Mouse (Mus musculus) kidney, postnatal 0 days (tissue): ENCODE data around the gene Fam181b. TPM values are rescaled to one million over a fixed set of nuclear protein-coding genes. Genes with fewer than 3 reads are reported as not detected.

Source experiments
- ATAC-seq: fragments of 200-750 bp; cut with Nextera tagmentation; replicated peaks from 2 replicates; pipeline ENCODE4 v1.8.0; 2017; ENCODE audit warnings: low read depth, moderate number of reproducible peaks, moderate TSS enrichment, moderate library complexity; ENCODE audit not compliant: low FRiP score
- DNase-seq: peaks from one replicate; pipeline ENCODE4 v3.0.0-alpha.2; 2016; ENCODE audit warnings: low spot score
- H3K27ac ChIP-seq: fragments of 300-500 bp; sonication (generic); 2 replicates; pipeline ENCODE4 v1.5.1; 2014; ENCODE audit warnings: mild to moderate bottlenecking
- H3K27me3 ChIP-seq: fragments of 300-500 bp; sonication (generic); 2 replicates; pipeline ENCODE4 v1.6.1; 2014; ENCODE audit warnings: low read length, mixed read lengths; ENCODE audit not compliant: insufficient read depth
- H3K36me3 ChIP-seq: fragments of 300-500 bp; sonication (generic); 2 replicates; pipeline ENCODE4 v1.6.1; 2014; ENCODE audit warnings: low read length, mixed read lengths; ENCODE audit not compliant: insufficient read depth
- H3K4me1 ChIP-seq: fragments of 300-500 bp; sonication (generic); replicated peaks from 2 replicates; pipeline ENCODE4 v1.6.1; 2014; ENCODE audit warnings: antibody characterized with exemption, low read length, mixed read lengths; ENCODE audit not compliant: insufficient read depth
- H3K4me2 ChIP-seq: fragments of 300-500 bp; sonication (generic); 2 replicates; pipeline ENCODE4 v1.6.1; 2014; ENCODE audit warnings: mild to moderate bottlenecking, low read length, moderate library complexity, mixed read lengths
- H3K4me3 ChIP-seq: fragments of 300-500 bp; sonication (generic); replicated peaks from 2 replicates; pipeline ENCODE4 v1.5.1; 2014; ENCODE audit warnings: low read depth, low read length
- H3K9ac ChIP-seq: fragments of 300-500 bp; sonication (generic); 2 replicates; pipeline ENCODE4 v1.6.1; 2014; ENCODE audit warnings: low read depth, low read length
- H3K9me3 ChIP-seq: fragments of 300-500 bp; sonication (generic); replicated peaks from 2 replicates; pipeline ENCODE4 v1.6.1; 2016; ENCODE audit warnings: low read length, inconsistent platforms, mixed read lengths
- CTCF ChIP-seq: IDR thresholded peaks from 2 replicates; pipeline ENCODE4 v1.5.1; 2016; ENCODE audit warnings: antibody characterized with exemption, low read depth, mild to moderate bottlenecking, moderate library complexity
- WGBS: fragments of 180-500 bp; shearing (Covaris S2); extraction: QIAGEN DNeasy Blood & Tissue Kit; methylation state at CpG from one replicate; pipeline ENCODE4 v1.1.7; 2014; 5-methylcytosine and 5-hydroxymethylcytosine counted together
- polyA plus RNA-seq: library from polyadenylated mRNA; unstranded; fragments of >200 nt; fragmentation: Nextera tagmentation; extraction: Ambion mirVana; gene quantifications from 2 replicates; pipeline ENCODE4 v1.2.1, GENCODE M21; 2015

Fam181b gene
- polyA plus RNA-seq, 1 experiment from 2014 or later, result 3.9 TPM

- H3K4me2 ChIP-seq, result no peak overlapping the region
- DNase-seq (no peak), ATAC-seq (no peak)
- no peak for TF ChIP-seq CTCF
- H3K4me3 ChIP-seq, result no peak overlapping the region
- H3K4me1 ChIP-seq, result no peaks in the 10 kb centered on the region
- no peaks in the 10 kb centered on the region for H3K27me3 ChIP-seq
- H3K36me3 ChIP-seq, result no peaks in the 10 kb centered on the region
- no peak overlapping the region for H3K27ac ChIP-seq
- no peak overlapping the region for H3K9ac ChIP-seq
- no peaks in the 10 kb centered on the region for H3K9me3 ChIP-seq
Measured at GRCm38 (mm10) chr7:93060831-93061230, 18.8 kb upstream of the Fam181b start.

GRCm38 (mm10) chr7:93061747-93062146 is 17.9 kb upstream of the Fam181b start:
- Histone ChIP-seq H3K27me3 (no peaks in the 10 kb centered on the region), H3K27ac (no peak overlapping the region), H3K4me3 (no peak overlapping the region), H3K9ac (no peak overlapping the region), H3K36me3 (no peaks in the 10 kb centered on the region), H3K4me2 (no peak overlapping the region), H3K4me1 (no peaks in the 10 kb centered on the region), H3K9me3 (no peaks in the 10 kb centered on the region)
- no peak for TF ChIP-seq CTCF
- no peak for DNase-seq
- WGBS, result 88% methylated on average over 3 of the region's 3 CpGs
- ATAC-seq, result no peak

GRCm38 (mm10) chr7:93062189-93062588 is 17.5 kb upstream of the Fam181b start:
- ATAC-seq, result no peak
- no peaks in the 10 kb centered on the region for H3K36me3 ChIP-seq
- H3K27ac ChIP-seq, result no peak overlapping the region
- no peak for DNase-seq
- no peak overlapping the region for H3K4me2 ChIP-seq
- no peaks in the 10 kb centered on the region for H3K27me3 ChIP-seq
- H3K4me3 ChIP-seq, result no peak overlapping the region
- no peaks in the 10 kb centered on the region for H3K4me1 ChIP-seq
- H3K9ac ChIP-seq, result no peak overlapping the region
- no peaks in the 10 kb centered on the region for H3K9me3 ChIP-seq
- TF ChIP-seq CTCF, result no peak
- WGBS, result 43% methylated on average over 6 of the region's 6 CpGs

GRCm38 (mm10) chr7:93067464-93068015 is 12.1 kb upstream of the Fam181b start:
- H3K9me3 ChIP-seq, result no peaks in the 10 kb centered on the region

GRCm38 (mm10) chr7:93076435-93076960 is 3.2 kb upstream of the Fam181b start:
- H3K27ac ChIP-seq, result no peak overlapping the region
- H3K4me3 ChIP-seq, result no peak overlapping the region
- H3K9ac ChIP-seq, result no peak overlapping the region
- DNase-seq (no peak), ATAC-seq (no peak)
- H3K36me3 ChIP-seq, result no peaks in the 10 kb centered on the region
- peaks cover 4% of the 10 kb centered on the region; the same call in 1 of the 2 replicates for H3K4me1 ChIP-seq
- H3K9me3 ChIP-seq, result no peaks in the 10 kb centered on the region
- H3K27me3 ChIP-seq, result peaks cover 19% of the 10 kb centered on the region; the same call in 1 of the 2 replicates
- 25% methylated on average over 6 of the region's 6 CpGs for WGBS
- no peak; the same call in 1 of the 2 replicates for TF ChIP-seq CTCF
- H3K4me2 ChIP-seq, result no peak overlapping the region

More at GRCm38 (mm10) chr7:93067464-93068015, 12.1 kb upstream of the Fam181b start:
- TF ChIP-seq CTCF, result no peak
- Histone ChIP-seq H3K4me2 (no peak overlapping the region), H3K4me3 (no peak overlapping the region), H3K9ac (no peak overlapping the region), H3K27me3 (no peaks in the 10 kb centered on the region), H3K27ac (no peak overlapping the region), H3K4me1 (no peaks in the 10 kb centered on the region), H3K36me3 (no peaks in the 10 kb centered on the region)
- DNase-seq (no peak), ATAC-seq (no peak)
- WGBS, result 56% methylated on average over 7 of the region's 7 CpGs

GRCm38 (mm10) chr7:93079420-93079784 is 263 bp upstream of the Fam181b start:
- TF ChIP-seq CTCF, result no peak
- peaks cover 19% of the 10 kb centered on the region; the same call in 1 of the 2 replicates for H3K27me3 ChIP-seq
- ATAC-seq (no peak), DNase-seq (no peak)
- no peak overlapping the region for H3K9ac ChIP-seq
- peak overlapping the region; percentile 86 for H3K4me2 ChIP-seq
- WGBS, result 22% methylated on average over 7 of the region's 7 CpGs
- no peaks in the 10 kb centered on the region for H3K9me3 ChIP-seq
- no peaks in the 10 kb centered on the region for H3K36me3 ChIP-seq
- H3K27ac ChIP-seq, result no peak overlapping the region
- H3K4me3 ChIP-seq, result peak overlapping the region; percentile 52
- peaks cover 4% of the 10 kb centered on the region; the same call in 1 of the 2 replicates for H3K4me1 ChIP-seq
